Mouse (Mus musculus) T-cell, adult 2 months (primary cell): ENCODE data around the gene Arhgef28.
"Not testable (repeated sequence)": the region's sequence is repeated elsewhere in the genome, so short reads cannot be mapped to it uniquely, and the experiment has no call there.

Experiments
- DNase-seq: peaks from one replicate; pipeline ENCODE4 v3.0.0; 2022; ENCODE audit warnings: low spot score

Arhgef28 gene

GRCm38 (mm10) chr13:98122766-98123165 is 83.5 kb downstream of the Arhgef28 start:
- DNase-seq = no peak

- no peak for DNase-seq
Observed at GRCm38 (mm10) chr13:98121993-98122392, 84.2 kb downstream of the Arhgef28 start.

DNA sequence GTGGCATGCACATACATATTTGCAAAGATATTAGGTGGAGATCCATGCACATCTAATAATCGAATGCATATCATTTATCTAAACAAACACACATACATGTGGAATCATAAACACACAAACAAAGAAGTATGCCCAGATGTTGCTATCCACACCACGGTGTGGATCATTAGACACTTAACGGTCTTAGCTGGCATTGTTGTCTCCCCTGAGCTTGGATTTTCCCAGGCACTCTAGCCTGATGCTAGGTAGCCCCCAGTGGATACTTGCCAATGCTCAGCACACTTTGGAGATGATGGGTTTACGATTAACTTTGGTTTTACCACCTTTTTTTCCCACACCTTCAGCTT is 85.1 kb downstream of the Arhgef28 start:
- no peak for DNase-seq

DNA sequence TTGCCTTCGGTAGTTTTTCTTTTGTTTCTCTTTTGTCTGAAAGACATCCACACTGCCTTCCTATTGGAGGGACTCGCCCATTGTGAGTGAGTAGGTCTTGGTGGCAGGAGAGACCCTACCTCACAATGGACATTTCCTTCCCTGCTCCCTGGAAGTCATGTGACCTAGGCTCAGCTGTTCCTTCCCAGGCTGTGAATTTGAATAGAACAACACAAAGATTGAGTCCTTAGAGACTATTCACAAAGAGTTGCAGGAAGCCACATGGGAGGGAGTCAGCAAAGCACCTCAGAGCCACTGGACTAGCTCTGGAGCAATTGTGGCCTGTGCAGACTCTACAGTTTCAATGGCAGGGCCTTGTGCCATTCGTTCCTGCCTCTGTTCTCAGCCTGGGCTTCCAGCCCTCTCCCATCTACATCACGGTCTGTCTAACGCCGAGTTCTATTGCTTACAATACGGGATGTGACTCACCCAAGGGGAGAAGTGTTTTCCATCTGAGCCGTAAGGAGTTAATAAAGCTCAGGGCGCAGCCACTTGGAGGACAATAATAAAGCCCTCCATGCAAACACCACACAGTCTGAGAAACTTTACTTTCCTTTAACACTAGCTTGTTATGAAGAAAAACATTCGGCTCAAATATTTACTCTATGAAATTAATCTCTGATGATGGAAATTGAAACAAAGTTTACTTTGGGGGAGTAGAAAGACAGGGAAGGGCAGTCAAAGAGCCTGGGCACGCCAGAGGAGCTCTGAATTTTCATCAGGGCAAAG is 85.7 kb downstream of the Arhgef28 start:
- DNase-seq = no peak

DNA sequence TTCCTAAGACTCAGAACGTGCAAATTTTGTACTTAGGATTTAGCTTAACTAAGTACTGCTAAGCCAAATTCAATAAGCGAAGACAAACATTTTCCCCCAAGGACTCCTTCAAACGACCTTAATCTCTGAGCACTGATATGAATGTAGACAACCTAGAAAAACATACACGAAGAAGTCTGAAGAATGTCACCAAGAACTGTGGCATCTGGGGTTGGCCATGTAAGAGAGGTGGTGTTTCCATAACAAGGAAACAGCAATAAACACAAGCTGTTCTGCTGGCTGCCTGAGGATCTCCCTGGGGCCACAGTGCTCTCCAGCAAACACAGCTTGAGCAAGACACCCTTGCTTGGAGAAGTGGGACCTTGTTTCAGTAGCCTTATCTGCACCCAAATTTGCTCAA is 87.9 kb downstream of the Arhgef28 start:
- DNase-seq = no peak

- no peak for DNase-seq
Observed at GRCm38 (mm10) chr13:98117566-98118254, 88.5 kb downstream of the Arhgef28 start.

DNA sequence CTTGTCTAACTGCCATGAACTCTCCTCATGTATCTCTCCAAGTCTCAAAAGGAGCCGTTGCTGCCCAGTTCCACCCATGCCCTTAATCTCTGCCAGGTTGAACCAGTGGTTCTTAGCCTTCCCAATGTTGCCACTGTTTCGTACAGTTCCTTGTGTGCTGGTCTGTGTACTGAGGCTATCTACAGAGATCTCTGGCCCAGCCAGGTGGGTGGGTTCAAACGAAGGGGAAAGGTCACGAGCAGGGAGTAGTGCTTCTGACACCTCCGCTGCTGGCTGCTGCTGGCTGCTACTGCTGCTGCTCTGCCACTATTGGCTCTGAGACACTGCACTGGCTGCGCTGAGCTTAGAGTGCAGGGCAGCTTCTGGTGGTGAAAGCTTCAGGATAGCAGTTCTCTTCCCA is 90.6 kb downstream of the Arhgef28 start:
- DNase-seq = no peak

- DNase-seq = no peak
Observed at GRCm38 (mm10) chr13:98115051-98115450, 91.2 kb downstream of the Arhgef28 start.

DNA sequence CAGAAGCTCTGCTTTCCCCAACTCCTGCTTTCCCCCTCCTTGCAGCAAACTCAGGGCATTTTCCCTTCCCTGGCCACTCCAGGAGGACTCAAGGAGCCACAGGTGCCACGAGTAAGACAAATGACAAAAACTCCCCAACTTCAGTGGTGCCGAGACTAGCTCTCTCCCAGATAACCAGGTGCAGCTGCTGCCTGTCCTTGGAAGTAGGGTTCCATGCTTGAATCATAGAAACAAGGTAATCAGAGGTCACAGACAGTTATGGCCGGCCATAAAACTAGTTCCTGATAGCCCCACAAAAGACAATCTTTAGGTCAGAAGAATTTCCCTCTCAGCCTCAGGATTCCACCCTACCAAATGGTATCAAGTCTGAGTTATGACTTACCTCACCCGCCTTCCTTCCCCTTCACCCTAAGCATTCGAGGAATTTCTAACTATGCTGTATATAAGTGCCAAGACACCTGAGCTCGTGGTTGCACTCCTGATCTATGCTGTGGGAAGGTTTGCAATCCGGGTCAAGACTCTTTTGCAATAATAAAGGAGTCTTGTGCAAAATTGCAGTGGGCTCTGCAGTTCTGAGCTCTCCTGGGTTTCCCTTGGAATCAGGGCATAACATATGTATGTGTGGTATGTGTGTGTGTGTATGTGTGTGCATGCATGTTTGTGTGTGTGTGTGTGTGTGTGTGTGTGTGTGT is 93.3 kb downstream of the Arhgef28 start:
- DNase-seq = no peak

DNA sequence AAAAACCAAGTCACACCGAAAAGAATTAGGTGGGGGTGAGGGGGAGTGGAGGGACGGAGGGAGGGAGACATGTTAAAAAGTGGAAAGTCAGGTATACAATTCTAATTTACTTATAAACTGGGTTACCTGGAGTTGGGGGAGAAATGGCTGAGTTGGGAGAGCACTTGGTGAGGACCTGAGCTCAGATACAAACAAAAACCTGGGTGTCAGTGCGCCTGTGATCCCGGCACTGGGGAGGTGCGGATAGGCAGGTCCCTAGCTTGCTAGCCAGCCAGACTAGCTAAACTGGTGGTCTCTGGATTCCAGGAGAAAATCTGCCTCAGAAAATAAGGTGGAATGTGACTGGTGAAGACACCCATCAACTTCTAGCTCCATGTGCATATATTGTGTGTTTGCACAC is 94.7 kb downstream of the Arhgef28 start:
- no peak for DNase-seq

- no peak for DNase-seq
Observed at GRCm38 (mm10) chr13:98111021-98111420, 95.2 kb downstream of the Arhgef28 start.

DNA sequence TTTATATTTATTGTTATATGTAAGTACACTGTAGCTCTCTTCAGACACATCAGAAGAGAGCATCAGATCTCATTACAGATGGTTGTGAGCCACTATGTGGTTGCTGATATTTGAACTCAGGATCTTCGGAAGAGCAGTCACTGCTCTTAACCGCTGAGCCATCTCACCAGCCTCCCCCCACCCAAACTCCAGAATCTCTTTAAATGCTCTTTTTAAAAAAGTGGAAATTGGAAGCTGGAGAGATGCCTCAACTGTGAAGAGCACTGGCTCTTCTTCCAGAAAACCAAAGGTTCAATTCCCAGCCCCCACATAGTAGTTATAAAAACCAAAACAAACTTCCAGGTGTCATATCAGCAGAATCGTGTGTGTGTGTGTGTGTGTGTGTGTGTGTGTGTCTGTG is 97.8 kb downstream of the Arhgef28 start:
- not testable (repeated sequence) for DNase-seq

DNA sequence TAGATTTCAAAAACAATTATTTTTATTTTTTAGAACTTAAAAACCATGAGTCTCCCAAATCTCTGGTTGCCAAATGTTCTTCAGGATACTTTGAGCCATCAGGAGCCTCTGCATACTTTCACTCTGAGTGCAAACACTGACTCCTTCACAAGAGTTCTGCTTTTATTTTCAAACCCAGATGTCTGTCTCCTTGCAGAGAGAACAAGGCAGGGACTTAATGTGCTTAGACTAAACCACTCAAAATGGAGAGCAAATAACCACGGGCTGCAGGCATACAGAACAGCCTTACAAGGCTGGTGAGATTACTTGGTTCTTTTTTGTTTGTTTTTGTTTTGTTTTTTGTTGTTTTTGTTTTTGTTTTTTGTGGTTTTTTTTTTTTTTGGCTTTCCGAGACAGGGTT is 98.6 kb downstream of the Arhgef28 start:
- DNase-seq = no peak

DNA sequence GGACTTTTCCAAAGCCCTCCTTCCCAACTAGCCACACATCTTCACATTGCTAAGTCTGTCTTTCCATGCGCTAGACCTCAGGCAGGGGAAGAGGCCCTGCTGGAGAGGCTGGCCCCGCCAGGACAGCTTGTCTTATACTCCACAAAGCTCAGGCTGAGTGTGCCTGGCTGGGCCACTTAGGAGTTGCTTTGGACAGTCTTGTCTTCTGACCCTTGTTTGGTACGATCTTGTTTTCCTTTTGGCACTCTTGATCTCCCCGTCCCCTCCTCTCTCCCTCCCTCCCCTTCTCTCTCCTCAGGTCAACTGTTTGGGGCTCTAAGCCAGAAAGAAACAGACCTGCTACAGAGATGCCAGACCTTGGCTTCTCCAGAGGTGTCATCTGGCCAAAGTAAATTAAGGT is 110.3 kb downstream of the Arhgef28 start:
- no peak for DNase-seq

DNA sequence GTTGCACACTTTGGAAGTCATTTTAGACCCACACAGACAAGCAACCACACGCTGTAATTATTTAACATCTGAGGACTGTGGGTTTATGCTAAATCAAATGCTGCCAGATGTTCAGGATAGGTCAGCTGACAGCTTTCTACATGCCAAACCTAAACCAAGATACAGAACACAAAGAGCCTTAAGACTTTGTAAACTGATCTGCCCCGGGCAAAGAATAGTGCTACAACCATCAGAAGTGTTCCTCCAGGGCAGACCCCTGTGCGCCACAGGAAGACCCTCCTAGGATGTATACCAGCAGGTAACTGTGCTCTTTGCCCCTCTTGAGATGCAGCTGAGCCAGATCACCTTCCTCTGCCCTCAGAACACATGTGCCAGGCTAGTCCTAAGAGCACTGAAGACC is 111.9 kb downstream of the Arhgef28 start:
- no peak for DNase-seq

DNA sequence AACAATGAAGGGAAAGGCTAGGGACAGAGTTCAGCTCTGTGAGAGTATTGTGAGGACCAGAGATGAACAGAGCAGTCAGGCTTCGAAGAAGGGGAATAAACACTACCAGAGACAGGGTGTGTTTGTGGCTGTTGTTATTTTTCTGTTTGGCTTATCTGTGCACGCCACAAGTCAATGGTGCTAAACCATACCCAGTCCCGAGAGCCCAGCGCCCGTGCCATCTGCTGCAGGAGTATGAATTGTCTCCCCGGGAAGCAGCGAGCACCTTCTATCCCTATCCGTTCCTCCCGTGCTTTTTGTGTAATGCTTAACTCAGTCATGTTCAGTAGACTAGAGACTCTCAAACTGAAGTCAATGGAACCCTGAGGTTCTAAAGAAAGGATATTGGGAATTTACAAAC is 112.8 kb downstream of the Arhgef28 start:
- no peak for DNase-seq

DNA sequence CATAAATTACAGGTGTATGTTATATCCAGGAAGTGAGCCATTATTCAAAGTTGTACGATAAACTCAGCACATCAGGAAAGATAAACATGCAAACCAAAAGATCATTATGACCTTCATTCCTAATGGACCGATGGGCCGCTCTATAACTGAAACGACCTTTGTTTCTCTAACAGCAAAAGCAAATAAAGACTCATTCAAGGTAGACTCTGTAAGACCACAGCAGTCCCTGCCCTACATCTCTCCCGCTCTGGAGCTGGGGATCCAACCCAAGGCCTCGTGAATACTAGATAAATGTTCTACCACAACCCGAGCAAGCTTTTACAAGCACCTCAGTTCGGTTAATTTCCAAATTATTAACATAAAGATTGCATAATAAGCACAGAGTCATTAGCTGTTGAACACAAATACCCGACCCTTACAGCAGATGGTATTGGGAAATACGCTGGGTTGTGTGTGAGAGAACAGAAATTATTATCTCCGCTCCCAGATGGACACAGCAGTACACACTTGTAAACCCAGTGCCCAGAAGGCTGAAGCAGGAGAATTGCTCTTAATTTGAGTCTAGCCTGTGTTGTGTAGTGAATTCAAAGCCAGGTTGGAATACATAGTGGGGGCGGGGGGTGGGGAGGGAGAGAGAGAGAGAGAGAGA is 113.8 kb downstream of the Arhgef28 start:
- DNase-seq = no peak

DNA sequence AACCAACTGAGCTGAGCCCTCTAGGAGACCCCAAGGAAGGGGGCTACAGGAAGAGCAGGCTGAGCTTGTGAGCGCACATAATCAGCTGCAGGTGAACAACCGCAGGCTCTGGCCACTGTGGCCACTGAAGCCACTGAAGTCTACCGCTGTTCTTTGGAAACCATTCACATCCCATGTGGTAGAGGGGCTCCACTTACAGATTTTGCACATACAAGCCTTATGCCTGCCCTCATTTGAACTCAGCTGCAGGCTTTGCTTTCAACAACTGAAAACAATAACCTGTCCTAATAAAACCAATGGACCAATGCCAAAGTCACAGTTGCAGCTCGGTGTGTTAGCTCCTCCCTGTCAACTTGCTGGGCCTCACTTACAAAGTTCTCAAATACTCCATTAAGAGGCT is 126.6 kb downstream of the Arhgef28 start:
- no peak for DNase-seq

DNA sequence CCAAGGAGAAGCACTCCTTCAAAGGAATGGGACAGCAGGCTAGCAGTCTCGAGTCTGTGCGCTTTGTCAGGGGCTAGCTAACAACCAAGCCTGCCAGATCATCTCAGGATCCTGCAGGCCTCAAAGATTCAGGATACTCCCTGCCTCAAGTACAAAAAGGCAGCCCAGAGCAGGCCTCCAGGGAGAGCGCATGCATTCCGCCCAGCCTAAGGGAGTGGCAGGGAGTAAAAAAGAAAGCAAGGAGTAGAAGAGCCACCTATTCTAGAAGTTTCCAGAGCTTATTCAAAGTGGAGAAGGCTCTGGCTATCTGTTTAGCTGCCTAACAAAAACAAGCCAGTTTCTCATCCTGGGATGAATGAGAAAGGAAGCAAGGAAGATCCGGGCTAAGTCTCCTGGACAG is 128.0 kb downstream of the Arhgef28 start:
- no peak for DNase-seq

- no peak for DNase-seq
Observed at GRCm38 (mm10) chr13:98077216-98077615, 129.0 kb downstream of the Arhgef28 start.

DNA sequence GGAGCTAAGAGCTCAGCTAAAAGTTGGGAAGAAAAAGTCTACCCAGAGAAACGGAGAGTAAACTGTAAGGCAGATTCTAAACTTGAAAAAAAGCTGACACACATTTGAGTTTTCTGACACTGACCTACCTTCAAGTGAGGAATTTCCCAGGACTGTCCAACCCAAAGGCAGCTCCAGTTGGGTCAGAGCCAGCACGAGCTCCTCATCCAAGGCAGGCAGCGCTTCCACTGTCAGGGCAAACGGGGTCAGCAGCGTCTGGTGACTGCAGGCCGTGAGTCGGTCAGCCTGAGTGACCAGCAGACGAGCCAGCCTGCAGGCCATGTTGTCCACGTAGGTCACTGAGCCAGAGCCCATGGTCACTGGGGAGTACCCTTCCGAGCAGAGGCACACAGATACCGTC is 131.4 kb downstream of the Arhgef28 start:
- no peak for DNase-seq

GRCm38 (mm10) chr13:98073190-98073589 is 133.0 kb downstream of the Arhgef28 start:
- no peak for DNase-seq

DNA sequence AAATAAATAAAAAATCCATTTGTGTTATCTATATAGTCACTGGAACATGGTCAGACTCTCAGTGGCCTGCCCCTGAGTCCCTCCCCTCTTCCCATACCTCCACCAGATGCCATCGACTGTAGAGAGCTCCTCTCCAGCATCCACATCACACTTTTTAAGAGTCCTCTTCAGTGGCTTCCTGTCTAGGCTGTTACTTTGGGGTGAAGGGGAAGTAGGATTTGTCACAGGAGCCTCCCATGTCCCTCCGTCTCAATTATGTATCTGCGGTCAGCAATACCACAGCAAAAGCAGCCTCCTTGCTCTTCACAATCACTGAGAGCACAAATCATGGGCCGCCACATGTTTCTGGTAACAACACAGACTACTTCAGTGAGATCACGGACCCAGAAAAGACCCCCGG is 135.8 kb downstream of the Arhgef28 start:
- DNase-seq = no peak
